In the genomic region with DNA sequence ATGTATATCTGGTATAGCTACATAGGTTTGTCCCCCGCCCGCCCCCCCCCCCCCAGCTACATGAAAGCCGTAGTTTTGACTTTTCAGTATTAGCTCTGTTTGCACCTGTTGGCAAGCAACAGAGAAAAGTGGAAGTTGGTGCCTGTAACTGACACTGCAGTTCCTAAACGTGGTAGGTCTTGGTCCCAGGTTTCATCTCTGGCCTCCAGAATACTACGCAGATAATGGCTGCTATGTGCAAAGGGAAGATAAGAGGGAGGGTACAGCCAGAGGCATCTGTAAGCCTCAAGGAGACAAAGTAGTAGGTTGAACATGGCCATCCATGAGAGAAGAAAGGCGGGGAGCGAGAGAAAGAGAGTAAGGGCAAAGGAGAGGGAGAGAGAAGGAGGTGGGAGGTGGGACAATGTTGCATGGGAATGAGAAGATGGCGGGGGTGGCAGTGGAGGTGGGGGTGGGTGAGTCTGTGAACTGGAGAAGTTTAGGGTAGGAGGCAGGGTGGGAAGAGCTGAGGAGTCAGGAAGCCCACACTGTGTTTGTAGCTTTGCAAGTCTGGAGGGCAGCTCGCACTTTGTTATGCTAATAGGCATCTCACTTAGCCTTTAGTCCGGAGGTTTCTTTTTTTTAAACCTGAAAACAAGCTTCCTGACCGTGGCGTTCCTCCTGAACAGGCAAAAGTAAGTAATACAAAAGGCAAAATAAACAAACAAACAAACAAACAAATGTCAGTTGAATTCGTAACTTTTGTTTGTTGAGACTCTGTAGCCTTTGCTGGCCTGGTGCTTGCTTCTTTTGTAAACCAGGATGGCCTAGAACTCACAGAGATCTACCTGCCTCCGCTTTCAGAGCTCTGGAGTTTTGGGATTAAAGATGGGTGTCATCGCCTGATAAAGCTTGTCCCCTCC, we compare ENCODE assay signal across 10 mouse cellular contexts. TPM values are rescaled to one million over a fixed set of nuclear protein-coding genes. Genes with fewer than 3 reads are reported as not detected.
DNase-seq lines count a peak whose midpoint lies in the region; ATAC-seq lines count a peak whose summit lies in the region.
"Had no signal": no experiment of that assay in that cellular context is flagged by ENCODE, and none has a peak within 500 bp of the region (broad histone marks: within the 10 kb centered on the region; RNA-seq: fewer than 3 reads in every experiment).

A gene (plus strand): TSS at position 638 of the 902 bp plus-strand sequence.

- 42% methylated on average over 15 of the region's 15 CpGs for WGBS in neural tube, embryonic 11.5 days
- WGBS in forebrain, embryonic 15.5 days: 38% methylated on average over 15 of the region's 15 CpGs
- WGBS in neural tube, embryonic 15.5 days: 45% methylated on average over 15 of the region's 15 CpGs

- H3K9ac ChIP-seq in neural tube, embryonic 11.5 days (ENCODE audit: low read length): no peak within 1 kb of the TSS
- H3K9ac ChIP-seq in forebrain, embryonic 15.5 days (replicated peaks): no peak within 1 kb of the TSS
- H3K9ac ChIP-seq in neural tube, embryonic 15.5 days (replicated peaks): no peak within 1 kb of the TSS
- H3K9ac ChIP-seq: embryonic facial prominence, embryonic 12.5 days; lung, embryonic 15.5 days had no signal

- no peak for DNase-seq in neural tube, embryonic 11.5 days (ENCODE audit: low spot score)
- DNase-seq in neural tube, embryonic 10.5 days (ENCODE audit: extremely low spot score, low spot score): no peak
- peak; percentile 65 for DNase-seq in liver
- no peak for DNase-seq in kidney, adult 9 months
- DNase-seq in gastrocnemius, postnatal 10 days: no peak
- no peak for DNase-seq in cerebellum, adult 8-10 months

- no peaks in the 10 kb centered on the region for H3K27me3 ChIP-seq in neural tube, embryonic 11.5 days (ENCODE audit: control insufficient read depth, insufficient read depth, low read length)
- peaks cover 5% of the 10 kb centered on the region; the same call in 1 of the 2 replicates for H3K27me3 ChIP-seq in forebrain, embryonic 15.5 days
- H3K27me3 ChIP-seq in neural tube, embryonic 15.5 days (replicated peaks): no peaks in the 10 kb centered on the region; the same call in 1 of the 2 replicates

- H3K27ac ChIP-seq in neural tube, embryonic 11.5 days (ENCODE audit: low read depth, low read length): no peak within 1 kb of the TSS
- no peak within 1 kb of the TSS for H3K27ac ChIP-seq in forebrain, embryonic 15.5 days (replicated peaks)
- H3K27ac ChIP-seq in neural tube, embryonic 15.5 days (replicated peaks): no peak within 1 kb of the TSS
- H3K27ac ChIP-seq: embryonic facial prominence, embryonic 12.5 days; lung, embryonic 15.5 days had no signal

- no peak within 1 kb of the TSS for H3K4me3 ChIP-seq in neural tube, embryonic 11.5 days (ENCODE audit: low read depth, low read length)
- no peak within 1 kb of the TSS for H3K4me3 ChIP-seq in forebrain, embryonic 15.5 days
- no peak within 1 kb of the TSS for H3K4me3 ChIP-seq in neural tube, embryonic 15.5 days (replicated peaks)
- H3K4me3 ChIP-seq: embryonic facial prominence, embryonic 12.5 days; lung, embryonic 15.5 days had no signal

- H3K9me3 ChIP-seq in neural tube, embryonic 11.5 days (ENCODE audit: control insufficient read depth, low read length): no peaks in the 10 kb centered on the region
- H3K9me3 ChIP-seq in forebrain, embryonic 15.5 days: no peaks in the 10 kb centered on the region
- H3K9me3 ChIP-seq in neural tube, embryonic 15.5 days (replicated peaks): no peaks in the 10 kb centered on the region
- H3K9me3 ChIP-seq: embryonic facial prominence, embryonic 12.5 days; lung, embryonic 15.5 days had no signal

- H3K4me1 ChIP-seq in neural tube, embryonic 11.5 days (ENCODE audit: control insufficient read depth, insufficient read depth, low read length): no peaks in the 10 kb centered on the region; the same call in 1 of the 2 replicates
- 0 out of 2 replicates have a peak, but pooled peaks cover 4% of the 10 kb centered on the region for H3K4me1 ChIP-seq in forebrain, embryonic 15.5 days
- H3K4me1 ChIP-seq in neural tube, embryonic 15.5 days: 0 out of 2 replicates have a peak, but pooled peaks cover 4% of the 10 kb centered on the region

- H3K4me2 ChIP-seq in neural tube, embryonic 11.5 days (ENCODE audit: low read depth): no peak within 1 kb of the TSS
- no peak within 1 kb of the TSS for H3K4me2 ChIP-seq in forebrain, embryonic 15.5 days (replicated peaks)
- H3K4me2 ChIP-seq in neural tube, embryonic 15.5 days: no peak within 1 kb of the TSS
- H3K4me2 ChIP-seq: embryonic facial prominence, embryonic 12.5 days; lung, embryonic 15.5 days had no signal

- H3K36me3 ChIP-seq in neural tube, embryonic 11.5 days (ENCODE audit: control insufficient read depth, insufficient read depth, low read length): no peaks in the 10 kb centered on the region
- no peaks in the 10 kb centered on the region for H3K36me3 ChIP-seq in forebrain, embryonic 15.5 days
- H3K36me3 ChIP-seq in neural tube, embryonic 15.5 days: no peaks in the 10 kb centered on the region
- H3K36me3 ChIP-seq: embryonic facial prominence, embryonic 12.5 days; lung, embryonic 15.5 days had no signal

- no peak for ATAC-seq in neural tube, embryonic 11.5 days (ENCODE audit: insufficient read depth, low FRiP score, low TSS enrichment)
- no peak for ATAC-seq in forebrain, embryonic 15.5 days (replicated peaks)
- ATAC-seq in neural tube, embryonic 15.5 days (ENCODE audit: low FRiP score): no peak

RNA-seq across cellular contexts. Expression of the gene that starts here (rescaled TPM):
- 14.2 and 15.2 TPM in 2 replicates for polyA plus RNA-seq in neural tube, embryonic 11.5 days (2014; fragmentation: Nextera tagmentation; extraction: Ambion mirVana)
- 14.4 and 15.1 TPM in 2 replicates for polyA plus RNA-seq in forebrain, embryonic 15.5 days (2015; fragmentation: Nextera tagmentation; extraction: Ambion mirVana)
- 25.9 and 30.5 TPM in 2 replicates for polyA plus RNA-seq in neural tube, embryonic 15.5 days (2015; fragmentation: Nextera tagmentation; extraction: Ambion mirVana)
- under 1 TPM in 1 of 2 experiments, not detected in 1; 0.12 TPM for total RNA-seq in gastrocnemius, postnatal 10 days (2021)
